Mouse (Mus musculus) forebrain, embryonic 15.5 days (tissue): ENCODE data around the gene Pcp2. TPM values are rescaled to one million over a fixed set of nuclear protein-coding genes. Genes with fewer than 3 reads are reported as not detected.
"Not testable (repeated sequence)": the region's sequence is repeated elsewhere in the genome, so short reads cannot be mapped to it uniquely, and the experiment has no call there.

Experiments
- ATAC-seq: fragments of 200-750 bp; cut with Nextera tagmentation; replicated peaks from 2 replicates; pipeline ENCODE4 v1.8.0; 2017; ENCODE audit warnings: mild to moderate bottlenecking, moderate TSS enrichment, moderate library complexity
- H3K27ac ChIP-seq: fragments of 300-500 bp; sonication (generic); replicated peaks from 2 replicates; pipeline ENCODE4 v1.5.1; 2015; ENCODE audit warnings: mild to moderate bottlenecking, inconsistent platforms
- H3K27me3 ChIP-seq: fragments of 300-500 bp; sonication (generic); 2 replicates; pipeline ENCODE4 v1.6.1; 2015; ENCODE audit warnings: inconsistent platforms
- H3K36me3 ChIP-seq: fragments of 300-500 bp; sonication (generic); 2 replicates; pipeline ENCODE4 v1.6.1; 2015; ENCODE audit warnings: mild to moderate bottlenecking, inconsistent platforms
- H3K4me1 ChIP-seq: fragments of 300-500 bp; sonication (generic); 2 replicates; pipeline ENCODE4 v1.6.1; 2015; ENCODE audit warnings: inconsistent platforms
- H3K4me2 ChIP-seq: fragments of 300-500 bp; sonication (generic); replicated peaks from 2 replicates; pipeline ENCODE4 v1.6.1; 2015; ENCODE audit warnings: mild to moderate bottlenecking, inconsistent platforms
- H3K4me3 ChIP-seq: fragments of 300-500 bp; sonication (generic); 2 replicates; pipeline ENCODE4 v1.5.1; 2015; ENCODE audit warnings: mild to moderate bottlenecking, inconsistent platforms
- H3K9ac ChIP-seq: fragments of 300-500 bp; sonication (generic); replicated peaks from 2 replicates; pipeline ENCODE4 v1.6.1; 2015; ENCODE audit warnings: mild to moderate bottlenecking, inconsistent platforms
- H3K9me3 ChIP-seq: fragments of 300-500 bp; sonication (generic); 2 replicates; pipeline ENCODE4 v1.6.1; 2016; ENCODE audit warnings: inconsistent platforms
- WGBS: fragments of 180-500 bp; shearing (Covaris S2); methylation state at CpG from one replicate; pipeline ENCODE4 v1.1.7; 2015; ENCODE audit warnings: mixed read lengths; 5-methylcytosine and 5-hydroxymethylcytosine counted together
- polyA plus RNA-seq: library from polyadenylated mRNA; unstranded; fragments of >200 nt; fragmentation: Nextera tagmentation; extraction: Ambion mirVana; gene quantifications from 2 replicates; pipeline ENCODE4 v1.2.1, GENCODE M21; 2015

Pcp2 gene
- polyA plus RNA-seq, 1 experiment from 2014 or later: 0.50 TPM

DNA sequence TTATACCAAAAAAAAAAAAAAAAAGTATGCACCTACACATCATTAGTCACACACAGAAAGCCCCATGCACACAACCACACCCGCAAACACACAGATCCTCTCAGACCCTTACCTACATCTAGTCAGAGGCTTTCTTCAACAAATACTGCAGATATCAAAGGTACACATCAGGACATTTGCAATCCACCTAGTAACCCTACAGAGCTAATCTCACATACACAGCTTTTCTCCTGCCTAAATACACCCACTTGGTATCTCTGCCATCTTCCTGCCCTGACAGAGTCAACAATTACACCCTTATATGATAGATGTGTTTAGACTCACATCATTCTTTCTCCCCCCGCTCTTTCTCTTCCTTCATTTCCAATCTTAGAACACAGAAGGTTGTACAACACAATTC, 38.9 kb downstream of the Pcp2 start:
- no peak overlapping the region for H3K4me2 ChIP-seq
- no peak for ATAC-seq
- 96% methylated on average over 2 of the region's 2 CpGs for WGBS
- no peak overlapping the region for H3K27ac ChIP-seq
- no peaks in the 10 kb centered on the region for H3K36me3 ChIP-seq
- H3K4me1 ChIP-seq: no peaks in the 10 kb centered on the region
- H3K9me3 ChIP-seq: no peaks in the 10 kb centered on the region
- no peaks in the 10 kb centered on the region for H3K27me3 ChIP-seq
- no peak overlapping the region for H3K9ac ChIP-seq
- no peak overlapping the region for H3K4me3 ChIP-seq

DNA sequence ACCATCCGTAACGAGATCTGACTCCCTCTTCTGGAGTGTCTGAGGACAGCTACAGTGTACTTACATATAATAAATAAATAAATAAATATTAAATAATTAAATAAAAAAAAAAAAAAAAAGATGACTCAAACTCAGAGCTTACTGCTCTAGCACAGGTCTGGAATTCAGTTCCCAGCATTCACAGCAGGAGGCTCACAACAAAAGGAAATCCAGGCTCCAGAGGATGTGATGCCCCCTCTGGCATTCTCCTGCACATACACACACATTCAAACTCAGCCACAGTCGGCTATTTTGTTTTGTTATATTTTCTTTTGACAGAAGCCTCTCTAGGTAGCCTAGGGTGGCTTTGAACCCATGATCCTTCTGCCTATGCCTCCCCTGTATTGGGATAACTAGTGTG, 43.4 kb downstream of the Pcp2 start:
- H3K27ac ChIP-seq, H3K27me3 ChIP-seq, H3K36me3 ChIP-seq, H3K4me1 ChIP-seq, H3K9me3 ChIP-seq, ATAC-seq, H3K4me2 ChIP-seq, H3K4me3 ChIP-seq, H3K9ac ChIP-seq: not testable (repeated sequence)
- 95% methylated on average over 3 of the region's 3 CpGs for WGBS

DNA sequence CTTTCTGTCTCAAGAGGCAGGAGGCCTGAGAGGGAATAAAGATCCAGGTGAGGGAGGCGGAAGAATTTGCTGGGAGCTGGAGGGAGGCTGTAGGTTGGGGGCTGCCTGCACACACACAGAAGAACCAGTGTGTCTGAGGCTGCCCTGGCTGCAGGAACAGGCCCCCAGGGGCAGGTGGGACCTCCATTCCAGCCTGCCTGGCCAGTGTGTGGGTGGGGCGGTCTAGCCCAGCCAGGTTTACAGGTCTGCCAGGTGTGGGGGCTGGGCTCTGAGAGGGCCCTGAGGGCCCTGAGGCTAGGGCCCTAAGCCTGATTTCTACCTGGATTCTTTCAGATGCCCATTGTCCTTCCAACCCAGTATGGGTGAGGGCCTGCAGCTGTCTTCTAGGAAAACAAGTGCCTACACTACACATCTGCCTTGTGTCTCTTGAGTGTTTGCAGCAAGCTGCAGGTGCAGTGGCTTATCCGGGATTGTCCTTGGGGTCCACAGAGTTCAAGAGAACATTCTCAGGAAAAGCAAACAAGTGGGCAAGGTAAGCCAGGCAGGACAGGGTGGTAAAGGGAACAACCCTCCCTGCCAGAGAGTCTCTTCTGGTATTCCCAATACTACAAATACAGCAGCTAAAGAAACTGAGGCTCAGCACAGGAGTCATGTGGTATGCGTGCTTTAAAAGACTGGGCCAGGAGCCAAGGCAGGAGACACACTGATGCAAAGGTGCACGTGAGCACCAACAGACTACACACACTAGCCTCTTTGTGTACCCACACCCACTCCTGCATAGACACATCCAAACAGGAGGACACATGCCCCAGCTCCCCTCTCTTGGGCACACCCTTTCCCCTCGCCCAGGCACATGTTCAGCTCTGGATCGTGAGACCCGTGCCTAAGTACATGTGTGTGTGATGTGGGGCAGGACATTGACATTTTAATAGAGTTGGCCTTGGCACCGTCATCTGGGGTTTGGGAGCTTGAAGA, 45.7 kb downstream of the Pcp2 start:
- no peaks in the 10 kb centered on the region for H3K36me3 ChIP-seq
- no peak for ATAC-seq
- H3K4me1 ChIP-seq: no peaks in the 10 kb centered on the region
- 84% methylated on average over 9 of the region's 9 CpGs for WGBS
- H3K27ac ChIP-seq: no peak overlapping the region
- H3K27me3 ChIP-seq: no peaks in the 10 kb centered on the region
- H3K9ac ChIP-seq: no peak overlapping the region
- H3K4me2 ChIP-seq: no peak overlapping the region
- H3K4me3 ChIP-seq: no peak overlapping the region
- no peaks in the 10 kb centered on the region for H3K9me3 ChIP-seq

DNA sequence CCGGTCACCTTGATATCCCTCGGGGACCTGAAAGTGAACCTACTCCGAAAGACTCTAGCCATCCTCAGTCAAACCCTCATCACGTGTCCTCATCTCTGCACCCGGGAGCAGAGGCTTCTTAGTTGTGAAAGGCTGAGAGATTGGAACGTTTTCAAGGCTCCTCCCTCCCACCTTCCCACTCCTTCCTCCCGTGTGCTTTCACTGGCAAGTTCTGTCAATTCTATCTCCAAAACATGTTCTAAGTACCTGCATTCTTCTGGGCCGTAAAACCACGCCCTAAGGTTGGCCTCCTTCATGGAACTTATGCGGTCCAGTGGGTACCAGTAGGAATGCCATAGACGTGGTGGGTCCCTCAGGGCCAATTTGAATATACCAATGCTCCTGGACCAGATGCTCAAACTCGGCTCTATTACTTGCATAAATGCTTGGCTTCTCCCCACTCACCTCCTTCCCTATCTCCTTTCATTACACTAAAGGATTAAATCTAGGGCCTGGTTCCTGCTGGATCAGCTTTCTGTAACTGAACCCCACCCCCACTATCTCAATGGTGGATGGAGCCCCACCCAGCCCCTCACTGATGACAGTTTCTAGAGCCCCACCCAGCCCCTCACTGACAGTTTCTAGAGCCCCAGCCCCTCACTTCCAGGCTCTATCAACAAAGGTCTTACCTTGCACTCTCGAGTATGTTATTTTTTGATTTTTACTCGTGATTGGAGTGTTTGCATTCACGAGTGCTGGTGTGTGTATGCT, 49.0 kb downstream of the Pcp2 start:
- Histone ChIP-seq H3K4me3 (no peak overlapping the region), H3K9me3 (no peaks in the 10 kb centered on the region), H3K9ac (no peak overlapping the region), H3K4me2 (no peak overlapping the region), H3K4me1 (no peaks in the 10 kb centered on the region), H3K36me3 (no peaks in the 10 kb centered on the region), H3K27me3 (no peaks in the 10 kb centered on the region), H3K27ac (no peak overlapping the region)
- WGBS: 81% methylated on average over 15 of the region's 15 CpGs
- no peak for ATAC-seq

DNA sequence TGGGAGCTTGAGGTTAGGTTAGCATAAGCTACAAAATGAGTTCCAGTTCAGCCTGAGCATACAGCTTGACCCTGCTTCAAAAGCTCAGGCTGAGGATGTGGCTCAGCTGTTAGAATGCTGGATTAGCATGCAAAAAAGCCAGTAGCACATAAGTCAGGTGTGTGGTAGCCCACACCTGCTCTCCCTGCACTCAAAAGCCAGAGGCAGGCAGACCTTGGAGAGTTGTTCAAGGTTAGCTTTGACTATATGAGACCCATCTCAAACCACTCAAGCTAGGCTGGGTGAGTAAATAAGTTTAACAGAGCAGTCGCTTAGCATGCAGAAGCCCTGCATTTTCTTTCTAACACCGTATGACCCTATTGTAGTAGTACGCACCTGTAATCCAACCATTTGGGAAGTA, 50.8 kb downstream of the Pcp2 start:
- no peak overlapping the region for H3K9ac ChIP-seq
- H3K4me2 ChIP-seq: no peak overlapping the region
- H3K36me3 ChIP-seq: no peaks in the 10 kb centered on the region
- H3K27me3 ChIP-seq: no peaks in the 10 kb centered on the region
- no peak overlapping the region for H3K27ac ChIP-seq
- WGBS: 95% methylated on average over 3 of the region's 3 CpGs
- no peaks in the 10 kb centered on the region for H3K9me3 ChIP-seq
- H3K4me3 ChIP-seq: no peak overlapping the region
- ATAC-seq: no peak
- H3K4me1 ChIP-seq: no peaks in the 10 kb centered on the region

Other genes starting within 250 kb of the Pcp2 start
- gene Arhgef18, start 232.5 kb downstream of the Pcp2 start, polyA plus RNA-seq: 11.5 and 12.7 TPM in 2 replicates
- 3.3 and 3.8 TPM in 2 replicates for gene Pex11g, start 157.9 kb downstream of the Pcp2 start, polyA plus RNA-seq
- 0.11 and 0.25 TPM in 2 replicates for gene Tex45, start 154.7 kb downstream of the Pcp2 start, polyA plus RNA-seq
- gene Zfp358, start 132.4 kb downstream of the Pcp2 start, polyA plus RNA-seq: 74.3 and 79.6 TPM in 2 replicates
- gene Mcoln1, start 125.1 kb downstream of the Pcp2 start, polyA plus RNA-seq: 88.9 and 95.4 TPM in 2 replicates
- 28.0 and 28.1 TPM in 2 replicates for gene Pnpla6, start 110.2 kb downstream of the Pcp2 start, polyA plus RNA-seq
- 0.64 and 0.89 TPM in 2 replicates for gene C330021F23Rik, start 57.6 kb downstream of the Pcp2 start, polyA plus RNA-seq
- 33.4 and 34.8 TPM in 2 replicates for gene Camsap3, start 38.3 kb downstream of the Pcp2 start, polyA plus RNA-seq
- 65.6 and 68.6 TPM in 2 replicates for gene Xab2, start 4.2 kb downstream of the Pcp2 start, polyA plus RNA-seq
- gene Pet100, start 4.0 kb downstream of the Pcp2 start, polyA plus RNA-seq: 107 and 112 TPM in 2 replicates
- gene Stxbp2, start 5.4 kb upstream of the Pcp2 start, polyA plus RNA-seq: 50.7 and 61.9 TPM in 2 replicates
- gene Retn, start 30.2 kb upstream of the Pcp2 start, polyA plus RNA-seq: 0.42 TPM in 1 of 2 replicates, not detected in the other
- gene Mcemp1, start 40.2 kb upstream of the Pcp2 start, polyA plus RNA-seq: 0.20 and 0.22 TPM in 2 replicates
- gene Fcor, start 46.8 kb upstream of the Pcp2 start, polyA plus RNA-seq: 9.1 and 17.3 TPM in 2 replicates
- 59.4 and 60.7 TPM in 2 replicates for gene Trappc5, start 50.8 kb upstream of the Pcp2 start, polyA plus RNA-seq
- gene Fcer2a, start 68.6 kb upstream of the Pcp2 start, polyA plus RNA-seq: 0.37 and 0.47 TPM in 2 replicates
- gene Clec4g, start 95.1 kb upstream of the Pcp2 start, polyA plus RNA-seq: not detected in 2 replicates
- gene Cd209a, start 123.4 kb upstream of the Pcp2 start, polyA plus RNA-seq: not detected in 2 replicates
- gene Cd209e, start 228.8 kb upstream of the Pcp2 start, polyA plus RNA-seq: not detected in 2 replicates